Mouse (Mus musculus): ENCODE results near the gene Milr1.
A peak's percentile ranks its signal among the peaks of the same experiment; 100 is the strongest.
"Not testable (repeated sequence)": the region's sequence is repeated elsewhere in the genome, so short reads cannot be mapped to it uniquely, and the experiment has no call there.

Gene Milr1

DNA sequence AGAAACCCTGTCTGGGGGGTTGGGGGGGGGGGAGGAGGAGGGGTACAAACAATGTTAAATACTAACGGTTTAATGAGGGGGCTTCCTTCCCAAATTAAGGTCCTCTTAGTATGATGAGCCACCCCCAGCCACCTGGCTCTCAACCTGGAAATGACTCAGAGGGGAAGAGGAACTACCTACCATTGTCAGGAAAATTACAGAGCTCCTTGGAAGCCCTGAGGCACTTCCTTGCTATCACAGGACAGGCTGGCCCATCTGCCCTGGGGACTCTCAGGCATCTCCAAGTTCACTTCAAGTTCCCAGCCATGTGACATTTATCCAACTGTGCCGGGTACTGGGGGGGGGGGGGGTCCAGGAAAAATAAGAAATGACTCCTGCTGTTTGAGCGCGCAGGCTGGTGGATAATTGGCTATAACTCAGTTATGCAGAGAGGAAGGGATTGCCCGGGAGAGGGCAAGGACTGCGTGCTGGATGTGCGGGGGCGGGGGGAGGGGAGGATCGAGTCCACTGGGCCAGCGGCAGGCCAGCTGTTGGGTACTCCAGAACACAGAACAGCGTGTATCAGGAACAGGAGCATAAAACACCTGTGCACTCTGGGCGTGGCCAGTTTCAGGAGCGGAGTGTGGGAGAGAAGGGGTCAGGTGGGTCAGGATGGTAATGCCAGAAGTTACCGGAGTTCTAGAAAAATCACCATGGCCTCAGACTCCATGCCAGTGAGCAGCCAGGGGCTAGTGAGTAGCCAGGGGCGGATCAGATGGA is 41.6 kb upstream of the Milr1 start:
- Histone ChIP-seq H3K4me3 (replicated peaks; ENCODE audit: low read length) (peak overlapping the region; percentile 57), H3K36me3 (ENCODE audit: insufficient read depth, low read length) (peaks cover 68% of the 10 kb centered on the region), H3K4me1 (replicated peaks; ENCODE audit: low read depth, low read length) (peaks cover 95% of the 10 kb centered on the region), H3K27me3 (ENCODE audit: insufficient read depth, low read length) (no peaks in the 10 kb centered on the region), H3K9me3 (ENCODE audit: low read length) (no peaks in the 10 kb centered on the region)
- TF ChIP-seq CTCF (conservative IDR thresholded peaks at IDR 0.05; ENCODE audit: low read length) (no peak), POU5F1 (IDR thresholded peaks at IDR 0.05; ENCODE audit: borderline replicate concordance, low read length) (no peak), NANOG (IDR thresholded peaks at IDR 0.05; ENCODE audit: borderline replicate concordance, low read length) (no peak)

DNA sequence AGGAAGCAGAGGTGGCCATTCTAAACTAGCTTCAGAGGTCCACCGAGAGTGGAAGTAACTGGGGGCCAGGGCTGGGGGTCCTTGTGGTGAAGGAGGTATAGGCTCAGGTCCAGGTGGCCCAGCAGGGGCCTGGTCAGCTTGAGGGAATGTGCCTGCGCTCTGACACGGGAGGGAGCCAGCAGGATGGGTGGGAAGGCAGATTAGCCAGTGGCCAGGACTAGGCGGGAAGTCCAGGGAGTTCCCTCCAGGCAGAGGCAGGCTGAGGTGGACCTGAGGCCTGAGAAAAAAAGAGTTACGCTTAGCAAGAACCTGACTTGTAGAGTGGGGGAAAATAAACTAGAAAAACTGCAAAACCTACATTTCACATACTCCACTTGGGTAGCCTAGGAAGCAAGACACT is 40.2 kb upstream of the Milr1 start:
- H3K4me1 ChIP-seq (replicated peaks; ENCODE audit: low read depth, low read length), result peaks cover 95% of the 10 kb centered on the region
- no peaks in the 10 kb centered on the region for H3K27me3 ChIP-seq (ENCODE audit: insufficient read depth, low read length)
- no peak for TF ChIP-seq POU5F1 (IDR thresholded peaks at IDR 0.05; ENCODE audit: borderline replicate concordance, low read length)
- TF ChIP-seq CTCF (conservative IDR thresholded peaks at IDR 0.05; ENCODE audit: low read length), result no peak
- no peak overlapping the region for H3K4me3 ChIP-seq (replicated peaks; ENCODE audit: low read length)
- H3K9me3 ChIP-seq (ENCODE audit: low read length), result no peaks in the 10 kb centered on the region
- peaks cover 68% of the 10 kb centered on the region for H3K36me3 ChIP-seq (ENCODE audit: insufficient read depth, low read length)

GRCm38 (mm10) chr11:106715066-106715465 is 36.0 kb upstream of the Milr1 start:
- peaks cover 65% of the 10 kb centered on the region for H3K36me3 ChIP-seq (ENCODE audit: insufficient read depth, low read length)
- H3K27me3 ChIP-seq (ENCODE audit: insufficient read depth, low read length), result no peaks in the 10 kb centered on the region
- TF ChIP-seq CTCF (conservative IDR thresholded peaks at IDR 0.05; ENCODE audit: low read length), result no peak
- no peak for TF ChIP-seq POU5F1 (IDR thresholded peaks at IDR 0.05; ENCODE audit: borderline replicate concordance, low read length)
- TF ChIP-seq NANOG (IDR thresholded peaks at IDR 0.05; ENCODE audit: borderline replicate concordance, low read length), result no peak
- peak overlapping the region; percentile 35 for H3K4me3 ChIP-seq (replicated peaks; ENCODE audit: low read length)
- H3K4me1 ChIP-seq (replicated peaks; ENCODE audit: low read depth, low read length), result peaks cover 89% of the 10 kb centered on the region
- no peaks in the 10 kb centered on the region for H3K9me3 ChIP-seq (ENCODE audit: low read length)

- Histone ChIP-seq H3K4me3 (replicated peaks; ENCODE audit: low read length) (no peak overlapping the region), H3K36me3 (ENCODE audit: insufficient read depth, low read length) (peaks cover 68% of the 10 kb centered on the region), H3K4me1 (replicated peaks; ENCODE audit: low read depth, low read length) (peaks cover 90% of the 10 kb centered on the region), H3K9me3 (ENCODE audit: low read length) (no peaks in the 10 kb centered on the region), H3K27me3 (ENCODE audit: insufficient read depth, low read length) (no peaks in the 10 kb centered on the region)
- no peak for TF ChIP-seq NANOG (IDR thresholded peaks at IDR 0.05; ENCODE audit: borderline replicate concordance, low read length)
- TF ChIP-seq POU5F1 (IDR thresholded peaks at IDR 0.05; ENCODE audit: borderline replicate concordance, low read length), result no peak
- no peak for TF ChIP-seq CTCF (conservative IDR thresholded peaks at IDR 0.05; ENCODE audit: low read length)
Observed at GRCm38 (mm10) chr11:106716568-106716967, 34.5 kb upstream of the Milr1 start.

- Histone ChIP-seq H3K4me3 (replicated peaks; ENCODE audit: low read length) (no peak overlapping the region), H3K27me3 (ENCODE audit: insufficient read depth, low read length) (no peaks in the 10 kb centered on the region), H3K36me3 (ENCODE audit: insufficient read depth, low read length) (peaks cover 38% of the 10 kb centered on the region), H3K4me1 (replicated peaks; ENCODE audit: low read depth, low read length) (peaks cover 78% of the 10 kb centered on the region), H3K9me3 (ENCODE audit: low read length) (no peaks in the 10 kb centered on the region)
- no peak for TF ChIP-seq CTCF (conservative IDR thresholded peaks at IDR 0.05; ENCODE audit: low read length)
- TF ChIP-seq POU5F1 (IDR thresholded peaks at IDR 0.05; ENCODE audit: borderline replicate concordance, low read length), result no peak
- no peak for TF ChIP-seq NANOG (IDR thresholded peaks at IDR 0.05; ENCODE audit: borderline replicate concordance, low read length)
Observed at GRCm38 (mm10) chr11:106720379-106720778, 30.6 kb upstream of the Milr1 start.

- no peak for TF ChIP-seq CTCF (conservative IDR thresholded peaks at IDR 0.05; ENCODE audit: low read length)
- TF ChIP-seq NANOG (IDR thresholded peaks at IDR 0.05; ENCODE audit: borderline replicate concordance, low read length), result no peak
- TF ChIP-seq POU5F1 (IDR thresholded peaks at IDR 0.05; ENCODE audit: borderline replicate concordance, low read length), result no peak
- no peaks in the 10 kb centered on the region for H3K27me3 ChIP-seq (ENCODE audit: insufficient read depth, low read length)
- H3K9me3 ChIP-seq (ENCODE audit: low read length), result no peaks in the 10 kb centered on the region
- H3K36me3 ChIP-seq (ENCODE audit: insufficient read depth, low read length), result peaks cover 30% of the 10 kb centered on the region
- peaks cover 73% of the 10 kb centered on the region for H3K4me1 ChIP-seq (replicated peaks; ENCODE audit: low read depth, low read length)
- peak overlapping the region; percentile 83 for H3K4me3 ChIP-seq (replicated peaks; ENCODE audit: low read length)
Observed at GRCm38 (mm10) chr11:106722831-106723361, 28.1 kb upstream of the Milr1 start.

- peak overlapping the region; percentile 83 for H3K4me3 ChIP-seq (replicated peaks; ENCODE audit: low read length)
- no peaks in the 10 kb centered on the region for H3K27me3 ChIP-seq (ENCODE audit: insufficient read depth, low read length)
- no peak for TF ChIP-seq CTCF (conservative IDR thresholded peaks at IDR 0.05; ENCODE audit: low read length)
- TF ChIP-seq NANOG (IDR thresholded peaks at IDR 0.05; ENCODE audit: borderline replicate concordance, low read length), result no peak
- no peaks in the 10 kb centered on the region for H3K9me3 ChIP-seq (ENCODE audit: low read length)
- peaks cover 23% of the 10 kb centered on the region for H3K36me3 ChIP-seq (ENCODE audit: insufficient read depth, low read length)
- H3K4me1 ChIP-seq (replicated peaks; ENCODE audit: low read depth, low read length), result peaks cover 73% of the 10 kb centered on the region
Observed at GRCm38 (mm10) chr11:106723611-106724125, 27.4 kb upstream of the Milr1 start.

DNA sequence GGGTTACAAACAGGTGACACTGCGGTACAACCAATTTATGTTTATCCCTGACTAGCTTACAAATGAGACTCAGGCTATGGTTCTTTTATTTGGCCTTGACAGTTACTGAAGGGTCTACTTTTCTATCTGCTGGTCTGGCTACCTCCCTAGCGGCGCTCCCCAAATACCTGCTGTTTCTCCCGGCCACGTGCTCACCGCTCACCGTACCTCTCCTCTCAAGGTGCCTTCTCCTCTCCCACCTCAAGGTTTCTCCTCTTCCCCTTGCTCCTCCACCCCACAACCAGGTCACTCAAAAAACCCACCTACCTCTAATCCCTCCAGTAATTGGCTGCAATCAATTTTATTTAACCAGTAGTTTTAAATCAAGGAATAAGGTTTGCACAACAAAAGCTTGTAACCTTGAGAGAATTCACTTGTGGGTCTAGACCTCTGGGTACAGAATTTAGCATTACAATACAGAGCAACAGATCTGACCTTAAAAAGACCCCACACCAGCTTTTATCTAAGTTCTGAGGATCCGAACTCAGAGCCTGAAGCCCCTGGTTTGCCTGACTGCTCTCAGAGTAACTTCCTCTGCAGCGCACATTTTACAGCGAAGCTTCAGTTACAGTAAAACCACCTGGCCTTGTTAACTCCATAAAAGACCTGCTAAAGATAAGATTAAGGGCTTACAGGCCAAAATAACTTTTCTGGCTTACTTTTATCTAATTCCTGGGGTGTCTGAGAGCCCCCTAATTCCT is 26.7 kb upstream of the Milr1 start:
- Histone ChIP-seq H3K36me3 (ENCODE audit: insufficient read depth, low read length) (peaks cover 20% of the 10 kb centered on the region), H3K27me3 (ENCODE audit: insufficient read depth, low read length) (no peaks in the 10 kb centered on the region), H3K4me3 (replicated peaks; ENCODE audit: low read length) (peak overlapping the region; percentile 83), H3K4me1 (replicated peaks; ENCODE audit: low read depth, low read length) (peaks cover 73% of the 10 kb centered on the region), H3K9me3 (ENCODE audit: low read length) (no peaks in the 10 kb centered on the region)
- TF ChIP-seq NANOG (IDR thresholded peaks at IDR 0.05; ENCODE audit: borderline replicate concordance, low read length) (peak; percentile 85), POU5F1 (IDR thresholded peaks at IDR 0.05; ENCODE audit: borderline replicate concordance, low read length) (peak; percentile 84), CTCF (conservative IDR thresholded peaks at IDR 0.05; ENCODE audit: low read length) (no peak)

- peaks cover 68% of the 10 kb centered on the region for H3K4me1 ChIP-seq (replicated peaks; ENCODE audit: low read depth, low read length)
Observed at GRCm38 (mm10) chr11:106724916-106725235, 26.1 kb upstream of the Milr1 start.

More at GRCm38 (mm10) chr11:106724916-106725235, 26.1 kb upstream of the Milr1 start:
- H3K4me3 ChIP-seq (replicated peaks; ENCODE audit: low read length), result peak overlapping the region; percentile 83
- H3K36me3 ChIP-seq (ENCODE audit: insufficient read depth, low read length), result peaks cover 15% of the 10 kb centered on the region
- H3K27me3 ChIP-seq (ENCODE audit: insufficient read depth, low read length); H3K9me3 ChIP-seq (ENCODE audit: low read length): not testable (repeated sequence)
